Mouse (Mus musculus) heart, embryonic 12.5 days (tissue): ENCODE measurements around the gene Tnfsf15. TPM values are rescaled to one million over a fixed set of nuclear protein-coding genes. Genes with fewer than 3 reads are reported as not detected.

Source experiments
- ATAC-seq: fragments of 200-750 bp; cut with Nextera tagmentation; 2 replicates; pipeline ENCODE4 v1.8.0; 2017; ENCODE audit warnings: moderate TSS enrichment, moderate library complexity; ENCODE audit not compliant: insufficient number of reproducible peaks, low FRiP score
- H3K27ac ChIP-seq: fragments of 300-500 bp; sonication (generic); 2 replicates; pipeline ENCODE4 v1.5.1; 2016; ENCODE audit warnings: mild to moderate bottlenecking, moderate library complexity; ENCODE audit not compliant: poor library complexity, severe bottlenecking
- H3K27me3 ChIP-seq: fragments of 300-500 bp; sonication (generic); replicated peaks from 2 replicates; pipeline ENCODE4 v1.6.1; 2016; ENCODE audit warnings: mild to moderate bottlenecking, moderate library complexity
- H3K36me3 ChIP-seq: fragments of 300-500 bp; sonication (generic); 2 replicates; pipeline ENCODE4 v1.6.1; 2016; ENCODE audit warnings: mild to moderate bottlenecking, moderate library complexity
- H3K4me1 ChIP-seq: fragments of 300-500 bp; sonication (generic); replicated peaks from 2 replicates; pipeline ENCODE4 v1.6.1; 2016; ENCODE audit warnings: mild to moderate bottlenecking
- H3K4me2 ChIP-seq: fragments of 300-500 bp; sonication (generic); 2 replicates; pipeline ENCODE4 v1.6.1; 2016; ENCODE audit warnings: mild to moderate bottlenecking, moderate library complexity
- H3K4me3 ChIP-seq: fragments of 300-500 bp; sonication (generic); 2 replicates; pipeline ENCODE4 v1.5.1; 2016; ENCODE audit warnings: mild to moderate bottlenecking
- H3K9ac ChIP-seq: fragments of 300-500 bp; sonication (generic); 2 replicates; pipeline ENCODE4 v1.6.1; 2016; ENCODE audit warnings: mild to moderate bottlenecking, moderate library complexity
- H3K9me3 ChIP-seq: fragments of 300-500 bp; sonication (generic); replicated peaks from 2 replicates; pipeline ENCODE4 v1.6.1; 2016; ENCODE audit warnings: mild to moderate bottlenecking, moderate library complexity
- WGBS: fragments of 180-500 bp; shearing (Covaris S2); methylation state at CpG from one replicate; pipeline ENCODE4 v1.1.7; 2016; 5-methylcytosine and 5-hydroxymethylcytosine counted together
- polyA plus RNA-seq: library from polyadenylated mRNA; unstranded; fragments of >200 nt; fragmentation: Nextera tagmentation; extraction: Ambion mirVana; gene quantifications from 2 replicates; pipeline ENCODE4 v1.2.1, GENCODE M21; 2016

Gene Tnfsf15
- polyA plus RNA-seq = 0.09 TPM in 2 replicates

GRCm38 (mm10) chr4:63744693-63745171, at the start of gene Tnfsf15:
Tnfsf15 (minus strand) TSS chr4:63745113.
- H3K27me3 ChIP-seq = peaks cover 12% of the 10 kb centered on the region; the same call in 1 of the 2 replicates
- no peak within 1 kb of the TSS for H3K9ac ChIP-seq
- peak within 1 kb of the TSS; percentile 34 for H3K4me2 ChIP-seq
- no peak within 1 kb of the TSS for H3K27ac ChIP-seq
- no peak for ATAC-seq
- no peak within 1 kb of the TSS for H3K4me3 ChIP-seq
- no peaks in the 10 kb centered on the region for H3K36me3 ChIP-seq
- H3K4me1 ChIP-seq = peaks cover 12% of the 10 kb centered on the region; the same call in 1 of the 2 replicates
- no peaks in the 10 kb centered on the region for H3K9me3 ChIP-seq
- 49% methylated on average over 8 of the region's 8 CpGs for WGBS

GRCm38 (mm10) chr4:63792328-63792727, 47.4 kb upstream of the Tnfsf15 start:
- ATAC-seq = no peak
- H3K9ac ChIP-seq = no peak overlapping the region
- no peak overlapping the region for H3K4me3 ChIP-seq
- WGBS = 93% methylated on average over 3 of the region's 3 CpGs
- no peaks in the 10 kb centered on the region for H3K36me3 ChIP-seq
- H3K27ac ChIP-seq = no peak overlapping the region
- H3K4me2 ChIP-seq = no peak overlapping the region
- no peaks in the 10 kb centered on the region for H3K9me3 ChIP-seq
- no peaks in the 10 kb centered on the region for H3K4me1 ChIP-seq
- no peaks in the 10 kb centered on the region for H3K27me3 ChIP-seq

DNA sequence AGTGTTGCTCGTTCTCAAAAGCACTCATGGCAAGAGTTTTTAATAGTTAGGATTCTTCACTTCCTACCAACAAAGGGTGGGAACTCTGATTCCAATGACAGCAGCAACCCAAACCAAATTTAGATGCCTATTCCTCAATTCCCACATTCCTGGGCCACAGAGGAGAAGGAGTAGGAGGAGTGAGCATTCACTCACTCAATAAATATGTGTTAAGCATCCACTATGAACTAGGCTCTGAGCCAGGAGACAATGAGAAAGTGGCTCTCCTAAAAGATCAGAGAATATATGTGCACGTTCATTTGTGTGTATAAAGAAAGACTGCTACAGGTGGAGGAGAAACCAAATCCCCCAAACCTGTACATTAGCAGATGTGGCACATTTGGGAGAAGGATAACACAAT, 40.6 kb upstream of the Tnfsf15 start:
- H3K4me1 ChIP-seq = no peaks in the 10 kb centered on the region
- no peaks in the 10 kb centered on the region for H3K36me3 ChIP-seq
- H3K27me3 ChIP-seq = no peaks in the 10 kb centered on the region
- no peak for ATAC-seq
- no peak overlapping the region for H3K4me2 ChIP-seq
- H3K4me3 ChIP-seq = no peak overlapping the region
- H3K9me3 ChIP-seq = no peaks in the 10 kb centered on the region
- 51% methylated on average over 2 of the region's 2 CpGs for WGBS
- H3K9ac ChIP-seq = no peak overlapping the region
- H3K27ac ChIP-seq = no peak overlapping the region

GRCm38 (mm10) chr4:63783826-63784225, 38.9 kb upstream of the Tnfsf15 start:
- H3K4me2 ChIP-seq = no peak overlapping the region
- no peaks in the 10 kb centered on the region for H3K9me3 ChIP-seq
- no peak overlapping the region for H3K27ac ChIP-seq
- no peaks in the 10 kb centered on the region for H3K4me1 ChIP-seq
- no peak overlapping the region for H3K4me3 ChIP-seq
- H3K27me3 ChIP-seq = no peaks in the 10 kb centered on the region
- no peaks in the 10 kb centered on the region for H3K36me3 ChIP-seq
- WGBS = 73% methylated on average over 5 of the region's 5 CpGs
- no peak overlapping the region for H3K9ac ChIP-seq
- no peak for ATAC-seq

DNA sequence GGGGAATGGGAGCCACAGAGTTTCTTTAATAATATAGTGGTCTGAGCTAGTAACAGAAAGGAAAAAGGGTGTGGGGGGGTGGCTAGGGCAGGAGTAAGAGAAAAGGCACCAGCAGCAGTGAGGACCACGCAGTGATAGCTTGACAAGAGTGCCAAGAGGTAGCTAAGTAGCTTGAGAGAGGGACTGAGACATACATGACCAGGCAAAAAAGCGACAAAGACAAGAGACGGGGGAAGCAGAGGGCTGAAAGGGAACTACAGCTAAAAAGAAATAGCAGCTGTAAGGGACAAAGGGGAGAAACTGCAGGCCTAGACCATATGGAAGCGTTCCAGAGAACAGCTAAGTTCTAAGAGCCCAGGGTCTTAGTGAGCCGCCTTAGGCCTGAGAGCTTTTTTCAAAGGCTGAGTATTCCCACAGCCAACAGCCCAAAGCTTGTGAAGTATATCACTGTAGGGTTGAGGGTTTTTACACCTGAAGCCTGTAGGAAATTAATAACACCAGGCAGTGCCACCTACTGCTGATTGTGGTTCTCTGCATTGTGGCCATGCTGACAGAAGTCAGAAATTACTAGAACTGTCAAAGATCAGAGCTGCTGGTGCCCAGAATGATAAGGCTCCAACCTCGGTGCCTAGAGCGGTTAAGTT, 38.2 kb upstream of the Tnfsf15 start:
- ATAC-seq = no peak
- Histone ChIP-seq H3K9ac (no peak overlapping the region), H3K4me2 (no peak overlapping the region), H3K27me3 (no peaks in the 10 kb centered on the region), H3K4me3 (no peak overlapping the region), H3K36me3 (no peaks in the 10 kb centered on the region), H3K4me1 (no peaks in the 10 kb centered on the region), H3K9me3 (no peaks in the 10 kb centered on the region), H3K27ac (no peak overlapping the region)
- WGBS = 67% methylated on average over 7 of the region's 7 CpGs

DNA sequence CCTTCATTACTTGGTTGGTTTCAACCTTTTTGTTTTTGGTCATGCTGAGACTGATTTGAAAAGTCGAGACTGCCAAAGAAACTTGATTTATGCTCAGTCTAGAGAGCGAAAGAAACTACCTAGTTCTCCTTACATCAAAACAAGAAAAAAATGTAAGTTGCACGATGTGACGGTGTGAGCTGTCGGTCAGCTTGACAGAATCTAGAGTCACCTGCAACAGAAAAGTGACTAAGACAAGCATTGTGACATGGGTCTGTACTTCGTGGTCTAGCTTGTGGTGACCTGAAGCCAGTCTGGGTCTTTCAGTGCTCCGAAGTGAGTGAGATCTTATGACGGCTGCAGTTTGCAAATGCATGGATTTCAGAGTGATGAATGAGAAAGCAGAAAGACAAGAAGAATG, 32.3 kb upstream of the Tnfsf15 start:
- Histone ChIP-seq H3K9me3 (no peaks in the 10 kb centered on the region), H3K36me3 (no peaks in the 10 kb centered on the region), H3K4me3 (no peak overlapping the region), H3K27me3 (no peaks in the 10 kb centered on the region), H3K4me2 (no peak overlapping the region), H3K9ac (no peak overlapping the region), H3K4me1 (no peaks in the 10 kb centered on the region), H3K27ac (no peak overlapping the region)
- 80% methylated on average over 8 of the region's 8 CpGs for WGBS
- ATAC-seq = no peak

DNA sequence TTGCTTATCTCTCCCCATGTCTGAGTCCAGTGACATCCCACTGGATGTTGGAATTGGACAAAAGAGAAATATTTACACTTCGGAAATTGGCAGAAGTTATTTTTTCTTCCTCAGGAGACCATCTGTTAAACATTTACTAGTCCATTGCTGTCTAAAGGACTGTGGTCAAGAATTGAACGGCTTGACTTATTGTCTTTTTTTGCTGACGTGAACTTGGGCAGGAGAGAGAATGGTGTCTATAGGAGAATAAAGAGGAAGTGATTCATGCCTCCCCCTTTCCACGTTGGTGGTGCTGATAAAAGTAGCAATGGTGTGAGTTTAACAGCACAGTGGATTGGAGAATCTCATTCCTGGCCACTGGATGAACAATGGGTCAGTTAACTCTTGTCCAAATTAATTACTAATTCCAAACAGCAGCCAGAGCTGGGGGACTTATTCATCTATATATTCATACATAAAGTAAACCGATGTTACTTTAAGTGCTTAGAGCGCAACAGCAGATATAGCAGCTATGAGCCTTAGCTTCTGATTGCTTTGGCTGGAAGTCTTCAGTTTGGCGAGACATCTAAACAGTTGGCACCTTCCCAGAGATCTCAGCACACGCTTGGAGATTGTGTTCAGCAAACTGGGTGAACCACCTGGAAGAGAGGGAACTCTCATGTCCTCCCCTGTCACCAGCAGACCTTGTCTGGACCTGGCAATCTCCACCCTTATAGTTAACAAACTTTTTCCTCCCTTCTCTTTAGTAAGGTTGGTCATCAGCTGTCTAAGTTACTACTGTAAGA, 28.6 kb upstream of the Tnfsf15 start:
- H3K4me2 ChIP-seq = no peak overlapping the region
- no peak overlapping the region for H3K9ac ChIP-seq
- H3K27ac ChIP-seq = no peak overlapping the region
- 59% methylated on average over 8 of the region's 8 CpGs for WGBS
- H3K36me3 ChIP-seq = no peaks in the 10 kb centered on the region
- ATAC-seq = no peak
- no peak overlapping the region for H3K4me3 ChIP-seq
- no peaks in the 10 kb centered on the region for H3K9me3 ChIP-seq
- H3K27me3 ChIP-seq = no peaks in the 10 kb centered on the region
- no peaks in the 10 kb centered on the region for H3K4me1 ChIP-seq

GRCm38 (mm10) chr4:63772514-63772913, 27.6 kb upstream of the Tnfsf15 start:
- Histone ChIP-seq H3K9ac (no peak overlapping the region), H3K4me3 (no peak overlapping the region), H3K36me3 (no peaks in the 10 kb centered on the region), H3K9me3 (no peaks in the 10 kb centered on the region), H3K4me2 (no peak overlapping the region), H3K27me3 (no peaks in the 10 kb centered on the region), H3K4me1 (no peaks in the 10 kb centered on the region), H3K27ac (no peak overlapping the region)
- 64% methylated on average over 2 of the region's 2 CpGs for WGBS
- ATAC-seq = no peak

DNA sequence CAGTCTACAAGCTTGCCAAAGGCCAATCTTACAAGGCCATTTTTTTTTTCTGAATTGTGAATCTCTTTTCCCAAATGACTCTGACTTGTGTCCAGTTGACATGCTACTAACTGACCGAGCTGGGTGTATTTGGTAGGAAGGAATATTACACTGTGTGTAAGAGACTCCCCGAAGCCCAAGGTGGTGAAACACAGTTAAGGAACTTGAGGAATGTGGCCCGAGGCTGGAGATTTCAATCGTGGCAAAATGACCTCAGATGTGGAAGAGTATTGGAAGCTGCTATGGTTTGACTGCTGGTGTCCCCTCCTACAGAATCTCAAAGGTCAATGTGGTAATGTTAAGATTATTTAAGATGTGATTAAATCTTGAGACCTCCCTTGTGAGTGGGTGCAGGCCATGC, 26.4 kb upstream of the Tnfsf15 start:
- H3K27me3 ChIP-seq = no peaks in the 10 kb centered on the region
- no peaks in the 10 kb centered on the region for H3K36me3 ChIP-seq
- no peak overlapping the region for H3K27ac ChIP-seq
- no peak for ATAC-seq
- no peaks in the 10 kb centered on the region for H3K9me3 ChIP-seq
- H3K4me3 ChIP-seq = no peak overlapping the region
- no peak overlapping the region for H3K9ac ChIP-seq
- whole genome bisulfite sequencing = 62% methylated on average over 4 of the region's 4 CpGs
- no peak overlapping the region for H3K4me2 ChIP-seq
- no peaks in the 10 kb centered on the region for H3K4me1 ChIP-seq

DNA sequence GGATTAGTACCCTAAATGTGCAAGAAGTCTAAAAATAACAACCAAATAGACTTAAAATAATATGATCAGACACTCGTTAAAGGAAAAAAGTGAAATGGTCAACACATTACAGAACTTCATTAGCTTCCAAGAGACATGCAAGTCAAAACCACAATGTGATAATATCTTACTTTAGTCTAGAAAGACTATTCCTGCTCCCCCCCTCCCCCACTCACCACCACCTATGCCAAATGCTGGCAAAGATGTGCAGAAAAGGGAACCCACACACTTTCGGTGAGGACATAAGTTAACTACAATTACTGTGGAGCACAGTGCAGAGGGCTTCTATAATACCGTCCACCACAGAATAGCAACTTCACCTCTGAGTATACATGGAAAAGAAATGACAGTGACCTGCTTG, 24.2 kb upstream of the Tnfsf15 start:
- no peaks in the 10 kb centered on the region for H3K36me3 ChIP-seq
- H3K27ac ChIP-seq = no peak overlapping the region
- H3K27me3 ChIP-seq = no peaks in the 10 kb centered on the region
- H3K9me3 ChIP-seq = 0 out of 2 replicates have a peak, but pooled peaks cover 2% of the 10 kb centered on the region
- no peak overlapping the region for H3K9ac ChIP-seq
- WGBS = 84% methylated on average over 3 of the region's 3 CpGs
- no peaks in the 10 kb centered on the region for H3K4me1 ChIP-seq
- H3K4me3 ChIP-seq = no peak overlapping the region
- no peak overlapping the region for H3K4me2 ChIP-seq
- ATAC-seq = no peak

GRCm38 (mm10) chr4:63765050-63765449, 20.1 kb upstream of the Tnfsf15 start:
- WGBS = 85% methylated on average over 2 of the region's 2 CpGs
- H3K4me1 ChIP-seq = no peaks in the 10 kb centered on the region
- H3K9me3 ChIP-seq = 0 out of 2 replicates have a peak, but pooled peaks cover 2% of the 10 kb centered on the region
- H3K27ac ChIP-seq = no peak overlapping the region
- no peak overlapping the region for H3K9ac ChIP-seq
- no peak overlapping the region for H3K4me3 ChIP-seq
- H3K36me3 ChIP-seq = no peaks in the 10 kb centered on the region
- H3K27me3 ChIP-seq = peaks cover 6% of the 10 kb centered on the region
- no peak for ATAC-seq
- no peak overlapping the region for H3K4me2 ChIP-seq
